Mouse (Mus musculus) adrenal gland, postnatal 0 days (tissue): ENCODE measurements around the gene Lce6a. TPM values are rescaled to one million over a fixed set of nuclear protein-coding genes. Genes with fewer than 3 reads are reported as not detected.

ENCODE experiments used
- polyA plus RNA-seq: library from polyadenylated mRNA; unstranded; fragments of >200 nt; fragmentation: Nextera tagmentation; extraction: Ambion mirVana; gene quantifications from 2 replicates; pipeline ENCODE4 v1.2.1, GENCODE M21; 2015

Lce6a gene
- 3.2 and 3.3 TPM in 2 replicates for polyA plus RNA-seq

DNA sequence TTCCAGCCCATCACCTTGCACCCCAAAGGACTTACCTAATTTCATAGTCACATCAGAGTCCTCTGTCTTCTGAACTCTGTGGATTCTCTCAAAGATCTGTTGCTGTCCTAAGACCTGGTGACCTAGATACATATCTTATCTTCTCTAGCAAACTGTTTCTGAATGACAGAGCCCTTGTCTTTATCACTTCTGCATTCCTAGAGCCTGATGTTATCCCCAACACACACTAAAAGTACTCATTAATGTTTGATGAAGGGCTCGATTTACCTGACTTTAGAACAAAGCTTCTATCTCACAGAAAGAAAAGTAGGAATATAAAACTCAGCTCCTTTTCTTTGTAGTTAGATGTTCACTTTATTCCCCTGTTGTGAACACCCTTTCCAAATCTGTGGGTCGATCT is at the start of gene Lce6a:
TSS of gene Lce6a (minus strand) at position 101 of the 400 bp plus-strand sequence.

GRCm38 (mm10) chr3:92670215-92670614 is 48.8 kb upstream of the Lce6a start, which contains the start of gene Lce1a2:
Gene Lce1a2 (minus strand): TSS chr3:92670315.

GRCm38 (mm10) chr3:92656826-92657225 is 35.4 kb upstream of the Lce6a start, which contains the start of gene Lce1b:
Gene Lce1b (minus strand): TSS chr3:92656926.

GRCm38 (mm10) chr3:92648207-92648606 is 26.7 kb upstream of the Lce6a start, which contains the start of gene Lce1a1:
Gene Lce1a1 (minus strand): TSS chr3:92648307.

GRCm38 (mm10) chr3:92607392-92607791 is 14.1 kb downstream of the Lce6a start, which contains the start of gene 2210017I01Rik:
Gene 2210017I01Rik (minus strand): TSS chr3:92607492.

DNA sequence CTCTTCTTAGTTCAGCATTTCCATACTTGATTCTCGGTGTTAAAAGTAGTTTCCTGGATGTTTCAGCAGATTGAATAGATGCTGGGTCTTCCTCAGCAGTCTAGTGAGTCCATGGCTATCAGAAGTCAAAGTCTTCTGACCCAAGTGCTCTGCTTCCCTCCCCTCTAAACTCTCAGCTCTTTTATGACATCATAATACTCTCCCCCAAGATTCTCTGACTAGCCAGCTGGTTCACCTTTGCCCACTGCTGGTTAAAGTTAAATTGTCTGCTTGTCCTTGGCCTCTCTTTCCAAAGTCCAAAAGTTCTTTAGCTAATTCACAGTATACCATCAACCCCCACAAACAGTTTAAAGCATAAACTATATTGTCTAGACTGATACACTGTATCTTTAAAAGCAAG is 32.6 kb downstream of the Lce6a start, which contains the start of gene Smcp:
TSS of gene Smcp (minus strand) at position 140 of the 400 bp plus-strand sequence.

GRCm38 (mm10) chr3:92573449-92574041 is 47.9 kb downstream of the Lce6a start, which contains the start of gene Ivl:
Gene Ivl (minus strand): TSS chr3:92573735.

Other genes starting within 250 kb of the Lce6a start
- gene Sprr2h, start 236.0 kb downstream of the Lce6a start, polyA plus RNA-seq = 0.36 TPM in 1 of 2 replicates, not detected in the other
- gene Sprr2i, start 213.7 kb downstream of the Lce6a start, polyA plus RNA-seq = 0.22 TPM in 1 of 2 replicates, not detected in the other
- gene Sprr2j-ps, start 203.6 kb downstream of the Lce6a start, polyA plus RNA-seq = 0.39 TPM in 1 of 2 replicates, not detected in the other
- gene Gm9774, start 192.2 kb downstream of the Lce6a start, polyA plus RNA-seq = 6.7 and 8.1 TPM in 2 replicates
- gene Sprr2k, start 189.1 kb downstream of the Lce6a start, polyA plus RNA-seq = not detected in 2 replicates
- 0.32 TPM in 1 of 2 replicates, not detected in the other for gene Sprr1b, start 182.9 kb downstream of the Lce6a start, polyA plus RNA-seq
- gene Sprr3, start 162.9 kb downstream of the Lce6a start, polyA plus RNA-seq = 0.25 and 4.2 TPM in 2 replicates
- 1.6 and 7.8 TPM in 2 replicates for gene Sprr1a, start 135.8 kb downstream of the Lce6a start, polyA plus RNA-seq
- gene Sprr4, start 121.2 kb downstream of the Lce6a start, polyA plus RNA-seq = not detected in 2 replicates
- gene 2310046K23Rik, start 87.1 kb downstream of the Lce6a start, polyA plus RNA-seq = not detected in 2 replicates
- gene Ivl, start 47.9 kb downstream of the Lce6a start, polyA plus RNA-seq = 0.38 TPM in 1 of 2 replicates, not detected in the other
- 0.15 and 0.84 TPM in 2 replicates for gene Smcp, start 32.7 kb downstream of the Lce6a start, polyA plus RNA-seq
- gene 2210017I01Rik, start 14.2 kb downstream of the Lce6a start, polyA plus RNA-seq = not detected in 2 replicates
- gene Lce1a1, start 26.6 kb upstream of the Lce6a start, polyA plus RNA-seq = 0.71 TPM in 1 of 2 replicates, not detected in the other
- gene Lce1b, start 35.3 kb upstream of the Lce6a start, polyA plus RNA-seq = 0.35 TPM in 1 of 2 replicates, not detected in the other
- gene Lce1a2, start 48.7 kb upstream of the Lce6a start, polyA plus RNA-seq = 1.1 TPM in 1 of 2 replicates, not detected in the other
- 2.4 TPM in 1 of 2 replicates, not detected in the other for gene Lce1c, start 57.6 kb upstream of the Lce6a start, polyA plus RNA-seq
- gene Lce1d, start 65.5 kb upstream of the Lce6a start, polyA plus RNA-seq = 0.91 TPM in 1 of 2 replicates, not detected in the other
- 1.1 TPM in 1 of 2 replicates, not detected in the other for gene Lce1e, start 87.4 kb upstream of the Lce6a start, polyA plus RNA-seq
- gene Lce1f, start 98.7 kb upstream of the Lce6a start, polyA plus RNA-seq = 1.1 TPM in 1 of 2 replicates, not detected in the other
- not detected in 2 replicates for gene Gm38119, start 117.4 kb upstream of the Lce6a start, polyA plus RNA-seq
- not detected in 2 replicates for gene Lce1g, start 130.7 kb upstream of the Lce6a start, polyA plus RNA-seq
- 0.93 TPM in 1 of 2 replicates, not detected in the other for gene Lce1h, start 143.4 kb upstream of the Lce6a start, polyA plus RNA-seq
- gene Lce1i, start 157.2 kb upstream of the Lce6a start, polyA plus RNA-seq = not detected in 2 replicates
- gene Lce1j, start 168.9 kb upstream of the Lce6a start, polyA plus RNA-seq = 0.61 TPM in 1 of 2 replicates, not detected in the other
- not detected in 2 replicates for gene Lce1k, start 186.2 kb upstream of the Lce6a start, polyA plus RNA-seq
- 0.09 TPM in 1 of 2 replicates, not detected in the other for gene Kprp, start 205.6 kb upstream of the Lce6a start, polyA plus RNA-seq
- gene Lce1l, start 229.6 kb upstream of the Lce6a start, polyA plus RNA-seq = 1.2 TPM in 1 of 2 replicates, not detected in the other
- gene 2310050C09Rik, start 248.6 kb upstream of the Lce6a start, polyA plus RNA-seq = 0.24 TPM in 1 of 2 replicates, not detected in the other